Mouse (Mus musculus) liver, embryonic 14.5 days (tissue): ENCODE measurements around the gene Ccdc38. TPM values are rescaled to one million over a fixed set of nuclear protein-coding genes. Genes with fewer than 3 reads are reported as not detected.

Experiments
- ATAC-seq: fragments of 200-750 bp; cut with Nextera tagmentation; 2 replicates; pipeline ENCODE4 v1.8.0; 2017; ENCODE audit warnings: moderate number of reproducible peaks, mild to moderate bottlenecking, moderate library complexity; ENCODE audit not compliant: insufficient read depth
- DNase-seq, 3 experiments: peaks; one replicate each; pipeline ENCODE4 v3.0.0-alpha.2; 2012 to 2013; ENCODE audit warnings: low read depth in 3 of 3, low spot score in 3 of 3
- H3K27ac ChIP-seq: fragments of 300-500 bp; sonication (generic); 2 replicates; pipeline ENCODE4 v1.5.1; 2014; ENCODE audit warnings: moderate library complexity, mild to moderate bottlenecking, control low read depth, inconsistent platforms
- H3K27me3 ChIP-seq: fragments of 300-500 bp; sonication (generic); 2 replicates; pipeline ENCODE4 v1.6.1; 2014; ENCODE audit warnings: mild to moderate bottlenecking, low read length, moderate library complexity; ENCODE audit not compliant: control insufficient read depth, insufficient read depth
- H3K36me3 ChIP-seq: fragments of 300-500 bp; sonication (generic); replicated peaks from 2 replicates; pipeline ENCODE4 v1.6.1; 2014; ENCODE audit warnings: low read depth; ENCODE audit not compliant: control insufficient read depth, insufficient read depth
- H3K4me1 ChIP-seq, 2 experiments: fragments of 200-500 bp in 1 of 2; fragments of 300-500 bp in 1 of 2; sonication (generic) in 1 of 2; replicated peaks; 2 replicates each; pipeline ENCODE4 v1.6.1; 2012 to 2014; ENCODE audit warnings: antibody characterized with exemption in 1 of 2, inconsistent platforms in 1 of 2, low read length in 1 of 2; ENCODE audit not compliant: control insufficient read depth in 2 of 2, insufficient read depth in 2 of 2
- H3K4me2 ChIP-seq: fragments of 300-500 bp; sonication (generic); 2 replicates; pipeline ENCODE4 v1.6.1; 2014; ENCODE audit warnings: low read depth, mild to moderate bottlenecking, control low read depth, moderate library complexity
- H3K4me3 ChIP-seq, 2 experiments: fragments of 200-500 bp in 1 of 2; fragments of 300-500 bp in 1 of 2; sonication (generic) in 1 of 2; 2 replicates each; pipeline ENCODE4 v1.5.1; 2012 to 2014; ENCODE audit warnings: low read depth in 2 of 2, low read length in 2 of 2, mild to moderate bottlenecking in 2 of 2, control low read depth in 1 of 2, inconsistent platforms in 1 of 2, moderate library complexity in 1 of 2; ENCODE audit not compliant: insufficient read depth in 1 of 2
- H3K9ac ChIP-seq: fragments of 300-500 bp; sonication (generic); replicated peaks from 2 replicates; pipeline ENCODE4 v1.6.1; 2014; ENCODE audit warnings: mild to moderate bottlenecking, control low read depth, moderate library complexity
- H3K9me3 ChIP-seq: fragments of 300-500 bp; sonication (generic); 2 replicates; pipeline ENCODE4 v1.6.1; 2016; ENCODE audit warnings: low read length, mixed read lengths; ENCODE audit not compliant: control insufficient read depth
- CTCF ChIP-seq: IDR thresholded peaks from 2 replicates; pipeline ENCODE4 v1.5.1; 2016; ENCODE audit warnings: antibody characterized with exemption, low read depth, control low read depth
- EP300 ChIP-seq: IDR thresholded peaks from 2 replicates; pipeline ENCODE4 v1.6.1; 2016; ENCODE audit warnings: antibody characterized with exemption, low read depth
- WGBS: fragments of 180-500 bp; shearing (Covaris S2); extraction: QIAGEN DNeasy Blood & Tissue Kit; methylation state at CpG from one replicate; pipeline ENCODE4 v1.1.7; 2014; ENCODE audit not compliant: insufficient replicate concordance; 5-methylcytosine and 5-hydroxymethylcytosine counted together
- polyA plus RNA-seq, 2 experiments: library from polyadenylated mRNA; depleted of rRNA in 1 of 2; stranded (reverse) in 1 of 2; unstranded in 1 of 2; fragments of >200 nt; fragmentation: Nextera tagmentation in 1 of 2; extraction: Ambion mirVana in 1 of 2; gene quantifications; 2 replicates each; pipeline versions ENCODE4 v1.2.1 to v1.2.3; 2012 to 2014

Gene Ccdc38
- polyA plus RNA-seq, 2 experiments: 0.02 to 0.15 TPM

DNA sequence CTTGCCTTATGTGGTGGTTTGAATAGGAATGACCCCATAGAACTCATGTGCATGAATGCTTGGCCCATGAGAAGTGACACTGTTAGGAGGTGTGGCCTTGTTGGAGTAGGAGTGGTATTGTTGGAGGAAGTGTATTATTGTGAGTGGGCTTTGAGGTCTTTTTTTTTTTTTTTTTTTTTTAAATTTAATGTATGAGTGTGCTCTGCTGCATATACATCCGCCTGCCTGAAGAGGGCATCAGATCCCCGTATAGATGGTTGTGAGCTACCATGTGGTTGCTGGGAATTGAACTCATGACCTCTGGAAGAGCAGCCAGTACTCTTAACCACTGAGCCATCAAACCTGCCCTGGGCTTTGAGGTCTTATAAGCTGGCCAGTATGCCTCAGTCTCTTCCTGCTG is 31.8 kb downstream of the Ccdc38 start:
- Histone ChIP-seq H3K4me1 (no peaks in the 10 kb centered on the region), H3K36me3 (no peaks in the 10 kb centered on the region), H3K9ac (no peak overlapping the region), H3K4me2 (no peak overlapping the region), H3K27ac (no peak overlapping the region), H3K4me3 (no peak overlapping the region), H3K27me3 (no peaks in the 10 kb centered on the region), H3K9me3 (no peaks in the 10 kb centered on the region)
- TF ChIP-seq CTCF: peak; percentile 27
- TF ChIP-seq EP300: no peak
- WGBS: 28% methylated on average over 2 of the region's 2 CpGs
- DNase-seq (no peak), ATAC-seq (no peak)

- no peaks in the 10 kb centered on the region for H3K27me3 ChIP-seq
- no peak for DNase-seq
- no peak overlapping the region for H3K27ac ChIP-seq
- ATAC-seq: no peak
- WGBS: 45% methylated on average over 4 of the region's 4 CpGs
- no peaks in the 10 kb centered on the region for H3K36me3 ChIP-seq
- no peaks in the 10 kb centered on the region for H3K9me3 ChIP-seq
- no peak overlapping the region for H3K4me3 ChIP-seq
- TF ChIP-seq CTCF (no peak), EP300 (no peak)
- H3K4me2 ChIP-seq: no peak overlapping the region
- no peaks in the 10 kb centered on the region for H3K4me1 ChIP-seq
- H3K9ac ChIP-seq: no peak overlapping the region
Measured at GRCm38 (mm10) chr10:93574966-93575365, 34.5 kb downstream of the Ccdc38 start.

- H3K9ac ChIP-seq: no peak overlapping the region
- H3K27ac ChIP-seq: no peak overlapping the region
- H3K36me3 ChIP-seq: no peaks in the 10 kb centered on the region
- no peak for ATAC-seq
- no peak overlapping the region for H3K4me3 ChIP-seq
- no peak overlapping the region for H3K4me2 ChIP-seq
- TF ChIP-seq EP300: no peak
- TF ChIP-seq CTCF: no peak
- DNase-seq: no peak
- H3K4me1 ChIP-seq: no peaks in the 10 kb centered on the region
- H3K27me3 ChIP-seq: no peaks in the 10 kb centered on the region
- 54% methylated on average over 8 of the region's 8 CpGs for WGBS
- no peaks in the 10 kb centered on the region for H3K9me3 ChIP-seq
Measured at GRCm38 (mm10) chr10:93575960-93576359, 35.5 kb downstream of the Ccdc38 start.

GRCm38 (mm10) chr10:93577271-93577886 is 36.9 kb downstream of the Ccdc38 start:
- DNase-seq: peak; percentile 50 to 56 (median 56)
- Histone ChIP-seq H3K27me3 (no peaks in the 10 kb centered on the region), H3K36me3 (no peaks in the 10 kb centered on the region; the same call in 1 of the 2 replicates), H3K4me3 (no peak overlapping the region), H3K4me1 (no peaks in the 10 kb centered on the region), H3K27ac (no peak overlapping the region), H3K4me2 (no peak overlapping the region), H3K9ac (no peak overlapping the region), H3K9me3 (no peaks in the 10 kb centered on the region)
- 56% methylated on average over 13 of the region's 13 CpGs for WGBS
- TF ChIP-seq CTCF (peak; percentile 88), EP300 (no peak)
- no peak for ATAC-seq

- Histone ChIP-seq H3K27ac (no peak overlapping the region; the same call in 1 of the 2 replicates), H3K4me1 (peaks cover 7 to 16% of the 10 kb centered on the region in 2 experiments), H3K9ac (peak overlapping the region; percentile 78), H3K36me3 (peaks cover 10% of the 10 kb centered on the region), H3K9me3 (no peaks in the 10 kb centered on the region), H3K4me3 (peak overlapping the region; percentile 80 to 87), H3K27me3 (no peaks in the 10 kb centered on the region), H3K4me2 (peak overlapping the region; percentile 87)
- TF ChIP-seq EP300: no peak
- WGBS: under 1% methylated on average over 11 of the region's 11 CpGs
- DNase-seq (no peak), ATAC-seq (peak; percentile 32; the same call in 1 of the 2 replicates)
Measured at GRCm38 (mm10) chr10:93588796-93589195, 48.4 kb downstream of the Ccdc38 start.
